Mouse (Mus musculus): ENCODE data around the gene Kcnh7.

Kcnh7 gene

DNA sequence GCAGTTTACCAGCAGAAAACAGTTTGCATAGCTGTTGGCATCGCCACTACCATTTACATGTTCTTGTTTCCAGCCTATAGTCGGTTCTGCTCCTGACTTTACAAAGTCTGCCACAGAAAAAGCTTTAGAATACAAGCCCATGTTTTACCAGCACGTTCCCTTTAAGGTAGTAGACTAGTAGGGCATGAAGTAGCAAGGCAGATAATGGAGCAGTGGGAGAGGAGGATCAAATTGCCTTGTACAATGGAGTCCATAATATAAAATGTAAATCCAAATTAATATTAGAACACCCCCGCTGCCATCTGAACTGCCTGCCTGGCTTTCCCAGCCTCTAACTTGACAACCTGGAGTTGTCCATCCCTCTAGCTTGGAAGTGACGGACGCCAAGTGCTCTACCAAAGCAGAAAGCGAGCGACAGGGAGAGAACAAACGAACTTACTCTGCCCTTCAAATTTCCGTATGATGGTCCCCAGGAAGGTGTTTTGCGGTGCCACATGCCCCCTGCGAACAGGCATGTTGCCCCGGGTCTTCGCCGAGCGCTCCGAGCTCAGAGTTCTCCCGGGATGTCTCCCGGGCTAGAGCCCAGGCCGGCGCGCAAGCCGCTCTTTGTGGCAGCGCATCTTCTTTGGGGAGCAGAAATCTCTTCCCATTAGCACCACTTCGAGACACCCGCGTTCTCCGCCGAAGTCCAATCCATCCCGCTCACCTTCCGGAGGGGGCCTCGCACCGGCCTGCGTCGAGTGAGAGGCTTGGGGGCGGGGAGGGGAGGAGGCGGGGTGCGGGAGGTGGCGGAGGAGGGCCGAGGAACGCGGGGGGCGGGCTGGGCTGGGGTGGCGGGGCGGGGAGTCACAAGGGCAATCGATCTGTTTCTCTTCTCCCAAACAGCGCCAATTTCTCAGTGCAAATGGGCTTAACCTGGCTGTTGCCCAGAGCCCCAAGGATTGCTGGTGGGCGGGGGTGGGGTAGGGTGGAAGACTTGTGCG lies at the start of gene Kcnh7:
Gene Kcnh7, minus strand, starts transcription at position 725 of the 983 bp plus-strand sequence.
- DNase-seq (ENCODE audit: low spot score), result peak; percentile 23

DNA sequence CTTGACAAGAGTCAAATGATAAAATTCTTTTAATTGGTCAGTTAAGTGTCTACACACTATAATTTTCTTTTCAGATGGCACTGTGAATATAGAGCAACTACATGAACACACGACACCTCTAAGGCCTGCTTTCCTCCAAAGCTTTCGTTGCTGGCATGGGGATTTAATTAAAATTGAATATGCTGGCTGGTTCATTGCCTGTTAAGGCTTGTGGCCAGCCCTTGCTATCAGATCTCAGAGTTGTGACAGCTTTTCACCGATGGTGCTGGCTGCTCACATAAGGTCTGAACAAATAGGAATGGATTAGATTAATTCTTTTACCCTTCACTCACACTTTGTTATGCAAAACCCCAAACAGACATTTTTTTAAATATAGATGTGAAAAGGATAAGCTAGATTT lies 23.3 kb upstream of the Kcnh7 start:
- no peak for DNase-seq (ENCODE audit: low spot score)

DNA sequence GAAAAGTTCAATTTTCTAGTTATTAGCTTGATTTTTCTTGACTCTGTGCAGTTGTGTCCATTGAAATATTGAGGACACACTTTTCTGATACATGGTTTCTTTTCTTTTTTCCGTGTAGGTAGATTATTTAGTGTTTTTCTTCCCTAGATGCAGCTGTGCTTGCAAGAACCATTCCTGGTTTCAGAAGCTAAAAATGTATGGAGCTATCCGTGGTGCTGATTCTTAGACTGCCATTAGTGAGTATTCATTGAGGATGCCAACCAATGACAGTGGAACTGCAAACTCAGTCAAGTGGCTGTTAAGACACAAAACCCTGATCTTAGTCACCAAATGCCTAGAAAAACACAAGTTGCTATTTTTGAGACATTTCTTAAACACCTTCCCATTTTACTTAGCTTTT lies 1.9 kb upstream of the Kcnh7 start:
- no peak for DNase-seq (ENCODE audit: low spot score)

DNA sequence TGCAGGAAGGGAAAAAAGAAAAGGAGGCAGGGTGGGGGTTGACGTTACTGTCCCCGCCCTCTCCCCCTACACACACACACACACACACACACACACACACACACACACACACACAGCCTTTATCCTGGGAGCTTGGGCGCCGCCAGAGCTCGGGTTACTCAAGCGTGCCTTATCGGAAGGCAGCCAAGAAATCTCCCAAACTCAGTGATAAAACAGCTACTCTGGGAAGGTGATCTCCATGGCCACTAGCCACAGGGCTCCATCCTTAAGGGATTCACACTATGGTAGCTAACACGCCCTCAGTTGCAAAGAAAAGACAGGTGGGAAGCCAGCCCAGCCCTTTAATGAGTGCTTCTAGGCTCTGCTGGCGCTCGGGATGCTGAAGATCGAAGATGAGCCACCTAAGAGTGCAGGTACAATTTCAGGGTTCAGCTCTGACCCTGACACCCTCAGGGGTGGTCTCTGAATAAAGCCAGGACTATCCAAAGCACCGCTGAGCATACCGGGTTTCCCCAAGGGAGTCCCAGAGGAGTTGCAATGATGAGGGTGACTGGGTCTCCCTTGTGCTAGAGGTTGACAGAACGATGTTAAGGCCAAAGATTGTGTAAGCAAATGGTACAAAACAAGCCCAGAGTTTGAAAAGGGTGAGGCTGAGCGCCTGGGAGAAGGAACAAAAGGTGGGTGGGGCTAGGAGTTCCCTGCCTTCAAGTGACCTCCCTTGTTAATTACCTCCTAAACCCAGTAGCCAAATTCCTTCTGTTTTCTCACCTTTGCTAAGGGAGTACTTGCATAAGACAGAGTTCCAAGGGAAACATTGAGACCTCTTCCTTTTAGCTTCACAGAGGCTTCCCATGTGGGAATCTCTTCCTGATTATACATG lies 704 bp upstream of the Kcnh7 start:
- DNase-seq (ENCODE audit: low spot score), result peak; percentile 14

DNA sequence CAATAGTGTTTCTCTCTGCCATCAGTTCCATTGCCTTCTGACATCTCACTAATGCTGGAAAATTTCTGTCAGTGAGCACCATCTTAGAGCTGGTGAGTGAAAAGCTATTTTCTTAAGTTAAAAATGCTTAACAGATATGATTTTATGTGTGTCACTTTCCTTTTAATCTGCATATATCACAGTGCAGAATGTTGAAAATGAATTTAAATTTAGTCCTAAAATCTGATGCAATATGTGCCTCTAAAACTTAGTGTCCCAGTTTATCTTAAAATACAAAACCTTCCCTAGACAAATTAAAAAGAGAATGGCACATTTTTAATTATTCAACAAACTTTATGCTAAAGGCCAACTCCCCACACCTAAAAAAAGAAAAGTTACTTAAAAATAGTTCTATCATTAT lies 30.4 kb downstream of the Kcnh7 start:
- DNase-seq (ENCODE audit: low spot score), result no peak

DNA sequence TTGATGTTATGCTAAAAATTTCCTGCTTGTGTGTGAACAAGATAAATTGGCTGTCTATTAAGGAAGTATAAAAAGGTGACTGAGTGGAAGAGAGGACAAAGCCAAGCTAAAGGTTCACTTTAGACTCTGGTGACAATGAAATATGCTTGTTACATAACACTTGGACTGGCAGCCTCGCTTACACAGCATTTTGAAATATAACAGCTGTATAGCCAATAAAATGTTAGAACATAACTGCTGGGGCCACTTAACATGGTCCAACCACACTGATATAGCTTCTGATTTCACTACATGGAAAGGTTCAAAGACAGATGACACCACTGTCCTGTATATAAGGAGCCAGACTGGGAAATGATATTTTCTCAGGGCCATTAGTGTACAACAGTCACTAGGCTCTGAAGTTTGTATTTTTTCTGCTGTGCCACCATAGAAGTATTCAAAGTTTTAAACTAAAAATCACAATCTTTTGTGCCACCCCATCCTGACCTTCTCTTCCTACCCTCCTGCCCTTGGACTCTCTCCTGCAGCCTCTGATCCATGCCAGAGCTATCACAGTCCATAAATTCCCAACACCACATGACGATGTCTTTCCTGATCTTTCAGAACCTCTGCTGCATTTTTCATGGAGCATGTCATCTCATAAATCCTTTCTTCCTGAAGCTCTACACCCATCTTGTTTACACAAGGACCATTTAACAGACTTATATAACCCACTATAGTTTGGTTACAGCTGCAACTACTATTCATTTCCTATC lies 56.1 kb downstream of the Kcnh7 start:
- DNase-seq (ENCODE audit: low spot score), result no peak

DNA sequence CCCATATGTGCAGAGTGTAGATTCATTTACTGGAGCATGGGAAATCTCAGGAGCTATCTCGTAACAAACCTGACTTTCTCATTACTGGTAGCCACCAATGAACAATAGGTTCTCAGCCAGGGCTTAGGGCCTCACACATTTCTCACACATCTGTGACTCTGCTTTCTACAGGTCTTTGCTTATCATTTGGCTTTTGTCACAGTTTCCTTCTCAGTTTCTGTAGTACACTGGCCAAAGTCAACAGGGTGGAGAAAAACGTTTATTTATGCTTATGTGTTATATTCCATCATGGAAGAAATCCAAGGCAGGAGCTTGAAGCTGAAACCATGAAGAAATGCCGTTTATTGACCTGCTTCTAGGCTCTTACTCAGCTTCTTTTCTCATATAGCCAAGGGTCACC lies 63.8 kb downstream of the Kcnh7 start:
- DNase-seq (ENCODE audit: low spot score), result no peak

DNA sequence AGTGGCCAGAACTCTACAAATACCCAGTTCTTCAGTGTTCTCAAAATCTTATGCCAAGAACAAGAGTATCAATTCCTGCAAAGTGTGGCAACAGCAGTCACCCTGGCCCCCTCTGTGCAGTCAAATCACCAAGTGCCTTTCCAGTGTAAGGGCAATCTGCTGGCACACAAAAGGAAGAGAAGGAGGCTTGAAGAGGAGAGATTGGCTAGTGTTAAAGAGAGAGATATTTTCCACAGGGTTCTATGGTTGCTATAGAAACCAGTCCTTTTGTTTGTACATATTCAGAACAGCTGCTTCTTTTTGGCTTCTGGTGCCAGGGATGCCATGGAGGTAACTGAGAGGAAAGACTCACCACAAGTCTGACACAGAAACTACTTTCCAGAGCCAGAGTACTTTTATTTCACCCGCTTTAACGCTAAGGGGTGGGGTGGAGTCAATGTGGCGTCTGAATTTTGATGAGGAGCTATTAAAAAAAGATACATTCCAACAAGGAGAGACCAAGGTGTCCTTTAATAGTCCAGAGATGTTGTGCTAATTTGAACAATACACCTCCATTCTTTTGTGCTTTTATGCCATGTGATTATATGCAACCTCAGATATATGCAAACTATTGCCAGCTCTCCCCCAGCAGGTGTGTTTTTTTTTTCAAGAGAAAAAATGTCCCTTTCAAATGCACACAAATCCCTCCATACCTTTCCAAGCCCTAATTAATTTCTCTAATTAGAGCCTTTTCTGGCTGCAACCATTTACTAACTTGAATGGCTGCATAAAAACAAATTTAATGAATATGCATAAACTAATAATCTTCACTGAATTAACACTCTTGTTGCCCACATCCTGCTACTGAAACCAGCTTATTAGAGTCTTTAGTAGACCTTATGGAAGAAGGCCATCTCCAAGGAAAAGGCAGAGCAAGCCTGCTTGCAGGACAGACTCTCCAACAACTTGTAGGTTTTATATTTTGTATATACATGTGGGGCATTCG lies 66.6 kb downstream of the Kcnh7 start:
- no peak for DNase-seq (ENCODE audit: low spot score)

DNA sequence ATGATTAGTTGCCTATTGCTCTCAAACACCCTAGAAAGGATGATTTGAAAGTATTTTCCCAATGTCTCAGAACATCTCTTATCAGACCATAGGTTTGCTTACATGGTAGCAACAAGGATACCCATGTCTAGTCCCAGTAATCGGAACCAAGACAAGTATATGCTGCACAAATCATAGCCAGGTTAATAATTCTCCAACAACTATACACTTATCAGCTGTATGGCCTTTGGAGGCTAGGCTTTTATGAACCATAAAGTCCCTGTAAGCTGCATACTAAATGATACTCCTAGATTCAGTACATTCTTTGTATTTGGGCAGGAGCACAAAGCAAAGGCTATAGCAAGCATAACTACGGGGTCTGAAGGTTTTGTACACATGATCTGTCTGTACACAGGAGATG lies 78.1 kb downstream of the Kcnh7 start:
- DNase-seq (ENCODE audit: low spot score), result no peak

DNA sequence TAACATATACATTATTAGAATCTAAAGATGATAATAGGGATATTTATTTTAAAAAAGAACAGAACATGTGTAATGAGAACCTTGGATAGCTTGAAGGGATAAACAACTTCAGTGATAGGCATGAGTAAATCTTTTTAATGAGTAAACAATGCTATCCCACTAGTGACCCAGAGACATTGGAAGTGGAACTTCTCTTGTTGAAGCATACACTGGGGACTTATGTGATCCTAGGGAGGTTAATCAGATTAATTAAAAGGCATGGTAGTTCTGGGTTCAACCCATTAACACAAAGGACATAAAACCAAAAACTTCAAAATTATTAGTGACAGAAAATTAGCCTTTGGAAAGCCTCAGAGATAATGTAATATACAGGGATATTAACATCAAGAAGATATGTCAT lies 84.4 kb downstream of the Kcnh7 start:
- DNase-seq (ENCODE audit: low spot score), result no peak

DNA sequence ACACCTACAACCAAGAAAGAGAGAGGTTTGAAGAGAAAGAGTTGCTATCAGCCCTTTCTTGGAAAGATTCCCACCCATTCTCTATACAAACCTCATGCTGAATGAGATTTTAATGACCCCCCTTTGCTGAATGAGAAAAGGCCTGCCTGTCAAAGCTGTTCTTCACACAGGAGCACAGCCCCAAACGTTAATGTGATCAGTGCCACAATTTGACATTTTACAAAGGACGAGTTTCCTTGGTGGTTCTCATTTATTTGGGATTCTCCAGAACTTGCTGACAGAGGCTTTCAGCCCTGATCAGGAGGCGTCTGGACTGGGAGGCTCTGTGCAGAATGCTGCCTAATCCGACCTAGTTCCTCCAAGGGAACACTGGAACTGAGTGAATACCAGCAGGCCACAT lies 92.3 kb downstream of the Kcnh7 start:
- DNase-seq (ENCODE audit: low spot score), result no peak

DNA sequence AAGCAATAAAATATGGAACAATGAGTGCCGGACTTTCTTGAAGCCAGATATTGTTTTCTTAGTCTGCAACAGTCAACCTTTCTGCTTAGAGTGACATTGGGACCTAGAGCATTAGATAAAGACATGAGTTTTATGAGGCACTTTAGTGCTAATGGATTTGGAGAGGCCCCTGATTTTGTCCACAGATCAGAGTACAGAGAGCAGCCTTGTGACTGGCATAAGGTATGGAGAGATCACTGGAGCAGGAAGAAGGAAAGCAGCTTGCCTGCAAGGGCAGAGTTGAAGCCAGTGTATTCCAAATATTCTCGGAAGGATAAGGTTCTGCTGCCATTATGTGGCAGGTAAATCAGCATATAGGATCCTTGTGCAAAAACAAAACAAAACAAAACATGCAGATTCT lies 93.6 kb downstream of the Kcnh7 start:
- no peak for DNase-seq (ENCODE audit: low spot score)

DNA sequence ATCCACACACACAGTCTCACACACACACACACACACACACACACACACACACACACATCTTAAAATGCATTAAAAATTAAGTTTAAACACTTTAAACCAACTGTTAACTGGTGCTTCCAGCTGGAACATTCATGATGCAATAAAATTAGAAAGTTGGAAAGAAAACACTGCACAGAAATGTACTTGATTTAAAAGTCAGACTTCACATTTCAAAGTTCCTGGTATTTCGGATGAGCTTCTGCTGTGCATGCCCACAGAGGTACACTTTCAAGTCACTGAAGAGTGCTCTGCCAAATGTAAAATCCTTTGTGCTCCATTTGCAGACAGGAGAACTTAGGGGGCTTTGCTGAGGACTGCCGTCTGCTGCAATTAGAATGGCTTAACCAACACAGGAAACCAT lies 125.7 kb downstream of the Kcnh7 start:
- DNase-seq (ENCODE audit: low spot score), result no peak

DNA sequence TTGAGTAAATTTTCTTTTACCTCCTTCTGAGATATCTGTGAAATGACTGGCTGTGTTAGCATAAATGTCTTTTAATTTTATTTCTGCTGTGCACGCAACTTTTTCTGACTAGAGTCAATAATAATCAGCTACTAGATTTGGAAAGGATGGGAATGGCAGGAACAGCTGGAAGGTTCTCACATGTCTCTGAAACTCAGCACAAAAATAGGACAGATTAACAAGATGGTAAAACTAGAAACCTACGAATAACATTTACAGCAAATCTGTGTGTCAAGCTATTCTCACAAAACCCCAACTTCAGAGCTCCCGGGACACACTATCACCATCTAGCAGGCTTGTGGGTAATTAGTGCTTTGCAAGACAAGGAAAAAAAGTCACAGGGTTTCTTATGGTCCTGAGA lies 134.2 kb downstream of the Kcnh7 start:
- DNase-seq (ENCODE audit: low spot score), result no peak

DNA sequence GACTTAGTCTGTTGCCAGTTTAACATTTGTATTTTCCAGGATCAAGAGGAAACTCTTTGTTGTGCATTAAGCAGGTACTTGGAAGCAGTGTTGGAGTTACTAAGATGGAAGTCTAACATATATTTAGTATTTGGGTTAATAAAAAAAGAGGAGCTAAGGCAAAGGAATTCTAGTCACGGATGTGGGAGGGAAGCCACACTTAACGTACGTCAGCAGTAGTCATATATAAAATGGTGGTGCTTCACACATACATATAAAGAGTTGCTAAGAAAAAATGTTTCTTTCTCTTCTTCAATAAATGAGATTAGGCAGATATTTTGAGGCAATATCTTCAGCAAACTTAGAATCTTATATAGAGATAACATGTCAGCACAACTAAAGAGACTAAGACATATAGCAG lies 144.4 kb downstream of the Kcnh7 start:
- no peak for DNase-seq (ENCODE audit: low spot score)

DNA sequence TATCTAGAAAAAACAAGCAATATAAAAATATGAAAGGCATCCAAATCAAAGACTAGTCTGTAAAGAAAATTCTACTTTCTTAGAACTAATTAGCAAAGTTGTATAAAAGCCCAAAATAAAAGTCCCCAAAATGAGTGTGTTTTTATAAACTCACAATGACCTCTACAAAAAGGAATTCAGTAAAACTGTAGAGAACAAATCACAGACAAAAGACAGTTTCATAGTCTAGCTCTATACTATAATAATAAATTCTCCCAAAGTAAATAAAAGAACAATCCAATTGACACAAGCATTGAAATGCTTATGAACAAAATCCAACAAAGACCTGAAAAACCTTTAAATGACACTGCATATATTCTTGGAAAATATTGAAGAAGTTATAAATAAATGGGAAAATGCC lies 169.2 kb downstream of the Kcnh7 start:
- DNase-seq (ENCODE audit: low spot score), result no peak

DNA sequence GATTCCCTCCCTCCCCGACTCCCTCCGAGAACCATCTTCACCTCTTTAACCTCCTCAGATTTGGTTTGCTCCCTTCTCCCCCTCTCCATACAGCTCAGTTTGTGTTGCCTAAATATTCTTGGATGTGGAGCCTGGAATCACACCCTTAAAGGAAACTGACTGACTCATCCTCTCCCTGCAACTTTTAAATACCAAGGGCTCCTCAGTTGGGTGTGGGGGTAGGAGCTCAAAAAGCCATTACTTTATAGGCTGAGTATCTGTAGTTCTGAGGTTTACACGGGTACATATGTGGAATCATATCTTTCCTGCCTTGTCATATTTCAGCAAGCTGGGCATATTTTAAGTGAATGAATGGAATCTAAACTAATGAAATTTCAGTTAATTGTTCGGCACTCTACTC lies 174.9 kb downstream of the Kcnh7 start:
- no peak for DNase-seq (ENCODE audit: low spot score)

DNA sequence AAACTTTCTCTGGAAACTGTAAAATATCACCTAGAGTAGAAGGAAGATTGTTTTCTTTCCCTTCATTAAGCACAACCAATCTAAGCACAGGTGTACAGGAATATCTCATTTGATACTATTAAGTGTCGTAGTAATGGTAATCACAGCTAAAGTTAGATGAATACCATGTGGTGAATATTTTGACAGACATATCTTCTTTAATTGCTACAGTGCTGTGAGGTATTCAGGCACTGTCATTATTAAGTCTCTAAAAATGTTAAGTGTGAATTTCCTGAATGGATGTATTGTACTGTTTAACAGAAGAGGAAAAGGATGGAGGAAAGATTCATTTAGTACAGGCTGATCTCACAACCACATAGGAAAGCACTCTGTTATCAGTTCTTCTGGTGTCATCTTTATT lies 181.3 kb downstream of the Kcnh7 start:
- DNase-seq (ENCODE audit: low spot score), result no peak

DNA sequence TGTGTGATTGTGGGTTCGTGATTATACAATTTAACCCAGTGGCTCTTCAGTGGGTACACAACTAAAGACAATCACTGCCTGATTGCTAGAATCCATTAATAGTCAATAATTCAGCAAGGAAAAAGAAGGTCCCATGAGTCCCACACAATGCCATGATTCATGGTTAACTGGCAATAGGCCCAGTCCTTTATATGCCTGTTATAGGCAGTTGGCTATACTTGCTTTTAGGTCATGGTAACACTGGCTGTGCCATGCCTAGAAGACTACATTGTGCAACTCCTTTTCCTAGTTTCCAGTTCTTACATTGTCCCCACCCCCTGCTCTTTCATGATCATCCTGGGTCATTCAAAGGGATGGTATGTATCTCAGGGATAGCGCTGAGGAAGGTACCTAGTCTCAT lies 186.4 kb downstream of the Kcnh7 start:
- no peak for DNase-seq (ENCODE audit: low spot score)

DNA sequence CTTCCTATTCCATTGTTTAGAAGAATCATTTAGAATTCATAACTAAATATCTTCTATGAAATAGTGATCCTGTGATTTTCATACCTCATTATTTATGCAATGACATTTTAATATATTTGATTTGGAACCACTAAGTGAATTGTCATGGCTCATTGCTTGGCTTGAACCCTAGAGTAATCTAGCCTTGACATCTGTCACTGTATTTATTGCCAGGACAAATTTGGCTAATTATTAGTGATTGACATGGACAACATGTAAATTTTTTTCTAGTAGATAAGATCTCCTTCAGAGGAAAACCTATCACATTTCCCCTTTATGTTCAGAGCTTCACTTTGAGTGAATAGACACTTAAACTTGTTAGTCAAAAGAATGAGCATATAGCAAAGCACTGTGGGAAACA lies 195.5 kb downstream of the Kcnh7 start:
- no peak for DNase-seq (ENCODE audit: low spot score)

DNA sequence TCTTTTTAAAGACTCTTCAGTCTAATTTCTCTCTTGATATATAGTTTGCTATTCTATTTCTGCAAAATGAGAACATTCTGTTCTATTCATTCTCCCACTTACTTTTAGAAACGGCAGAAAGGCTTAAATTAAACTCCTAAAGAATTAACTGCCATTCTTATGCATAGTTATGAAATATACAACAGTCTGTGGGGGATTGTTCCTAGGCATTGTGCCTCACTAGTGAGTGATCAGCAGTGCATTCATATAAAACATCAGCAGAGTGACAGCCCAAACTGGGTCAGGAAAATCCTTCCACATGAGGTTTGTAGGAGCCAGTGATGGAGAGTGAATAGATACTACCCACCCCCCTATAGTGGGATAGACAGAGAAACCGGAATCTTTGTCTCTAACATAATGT lies 200.2 kb downstream of the Kcnh7 start:
- no peak for DNase-seq (ENCODE audit: low spot score)

Data from layer of hippocampus, adult 11-12 months (tissue).